ENCODE assay signal across 34 mouse cellular contexts in the genomic region with DNA sequence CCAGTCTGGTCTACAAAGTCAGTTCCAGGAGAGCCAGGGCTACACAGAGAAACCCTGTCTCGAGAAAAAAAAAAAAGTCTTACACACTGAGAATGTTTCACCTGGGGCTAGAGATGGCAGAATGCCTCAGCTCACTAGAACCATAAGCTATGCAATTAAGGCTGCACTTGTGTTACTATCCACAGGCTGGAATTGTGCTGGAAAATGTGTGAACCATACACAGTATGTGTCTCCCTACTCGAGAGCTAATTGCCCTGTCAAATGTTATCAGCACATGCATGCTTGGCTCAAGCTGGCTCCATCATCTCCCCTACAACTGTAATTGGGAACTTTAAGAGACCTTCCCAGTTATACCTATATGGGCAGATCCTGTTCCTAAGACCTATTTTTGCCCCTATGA. TPM values are rescaled to one million over a fixed set of nuclear protein-coding genes. Genes with fewer than 3 reads are reported as not detected.
DNase-seq lines count a peak whose midpoint lies in the region; ATAC-seq and TF ChIP-seq lines count a peak whose summit lies in the region.
"Had no signal": no experiment of that assay in that cellular context is flagged by ENCODE, and none has a peak within 500 bp of the region (broad histone marks: within the 10 kb centered on the region; RNA-seq: fewer than 3 reads in every experiment).

No protein-coding gene starts in this region.

- no peak for TF ChIP-seq POLR2A in brain, embryonic 14.5 days (IDR thresholded peaks at IDR 0.05; ENCODE audit: borderline replicate concordance, extremely low read depth, insufficient read depth, insufficient read length, poor library complexity, severe bottlenecking)

- H3K27me3 ChIP-seq in hindbrain, postnatal 0 days (ENCODE audit: insufficient read depth, low read length) = no peaks in the 10 kb centered on the region
- 0 out of 2 replicates have a peak, but pooled peaks cover 9% of the 10 kb centered on the region for H3K27me3 ChIP-seq in hindbrain, embryonic 14.5 days (ENCODE audit: control insufficient read depth, insufficient read depth, low read length)

- 68% methylated on average over 2 of the region's 2 CpGs for WGBS in hindbrain, postnatal 0 days
- 80% methylated on average over 2 of the region's 2 CpGs for WGBS in hindbrain, embryonic 14.5 days

- no peaks in the 10 kb centered on the region for H3K36me3 ChIP-seq in hindbrain, postnatal 0 days (ENCODE audit: insufficient read depth, low read length)
- no peaks in the 10 kb centered on the region for H3K36me3 ChIP-seq in hindbrain, embryonic 14.5 days (replicated peaks; ENCODE audit: control insufficient read depth, insufficient read depth)
- H3K36me3 ChIP-seq: embryonic facial prominence, embryonic 10.5 days; embryonic facial prominence, embryonic 13.5 days; forebrain, embryonic 12.5 days had no signal

- H3K9ac ChIP-seq in hindbrain, postnatal 0 days (replicated peaks; ENCODE audit: low read length) = no peak overlapping the region
- no peak overlapping the region for H3K9ac ChIP-seq in hindbrain, embryonic 14.5 days
- H3K9ac ChIP-seq: embryonic facial prominence, embryonic 13.5 days; forebrain, embryonic 12.5 days; forebrain, postnatal 0 days; hindbrain, embryonic 12.5 days had no signal

- H3K9me3 ChIP-seq in hindbrain, postnatal 0 days (ENCODE audit: low read length) = no peaks in the 10 kb centered on the region
- no peaks in the 10 kb centered on the region for H3K9me3 ChIP-seq in hindbrain, embryonic 14.5 days (ENCODE audit: control insufficient read depth, low read length)
- H3K9me3 ChIP-seq: embryonic facial prominence, embryonic 10.5 days; embryonic facial prominence, embryonic 13.5 days; forebrain, embryonic 12.5 days; hindbrain, embryonic 12.5 days had no signal

- no peak for TF ChIP-seq CTCF in hindbrain, postnatal 0 days (IDR thresholded peaks at IDR 0.05; ENCODE audit: low read depth)
- no peak for TF ChIP-seq CTCF in brain, embryonic 14.5 days (IDR thresholded peaks at IDR 0.05; ENCODE audit: borderline replicate concordance, extremely low read depth, insufficient read depth, insufficient read length)

- no peak overlapping the region for H3K4me2 ChIP-seq in hindbrain, postnatal 0 days (ENCODE audit: low read depth, low read length)
- no peak overlapping the region for H3K4me2 ChIP-seq in hindbrain, embryonic 14.5 days (replicated peaks)
- H3K4me2 ChIP-seq: embryonic facial prominence, embryonic 13.5 days; forebrain, embryonic 12.5 days; heart, embryonic 11.5 days; hindbrain, embryonic 12.5 days had no signal

- no peak overlapping the region for H3K4me3 ChIP-seq in hindbrain, postnatal 0 days (ENCODE audit: low read length)
- H3K4me3 ChIP-seq in hindbrain, embryonic 14.5 days (replicated peaks; ENCODE audit: low read length) = no peak overlapping the region
- H3K4me3 ChIP-seq: embryonic facial prominence, embryonic 10.5 days; embryonic facial prominence, embryonic 13.5 days; erythroblast, embryonic 14.5 days; forebrain, embryonic 12.5 days; heart, adult 2 months; hindbrain, embryonic 12.5 days had no signal

- no peak overlapping the region for H3K27ac ChIP-seq in hindbrain, postnatal 0 days
- H3K27ac ChIP-seq in hindbrain, embryonic 14.5 days = no peak overlapping the region
- H3K27ac ChIP-seq: embryonic facial prominence, embryonic 10.5 days; embryonic facial prominence, embryonic 13.5 days; forebrain, embryonic 12.5 days; heart, adult 2 months; hindbrain, embryonic 12.5 days had no signal

- H3K4me1 ChIP-seq in hindbrain, postnatal 0 days (ENCODE audit: insufficient read depth, low read length) = peaks cover 19% of the 10 kb centered on the region
- H3K4me1 ChIP-seq in hindbrain, embryonic 14.5 days (replicated peaks; ENCODE audit: control insufficient read depth, insufficient read depth, low read length) = peaks cover 22% of the 10 kb centered on the region

- peak; percentile 52 to 61 for DNase-seq in cerebellum, postnatal 10 days
- no peak for DNase-seq in cerebellum, adult 18-20 months
- peak; percentile 51 for DNase-seq in hindbrain, postnatal 0 days (ENCODE audit: low spot score)
- DNase-seq in hindbrain, embryonic 14.5 days (ENCODE audit: low spot score) = no peak
- DNase-seq in brain, embryonic 14.5 days (ENCODE audit: low read depth) = peak; percentile 56
- DNase-seq in retina, embryonic 14.5 days (ENCODE audit: low spot score) = peak; percentile 59
- DNase-seq in ovary, postnatal 36 days (ENCODE audit: low spot score) = no peak
- DNase-seq: adrenal gland, adult 2 months; adrenal gland, postnatal 14 days; cerebellum, adult 11-12 months; cerebellum, postnatal 36 days; embryo, embryonic 11 days; forebrain, postnatal 0 days; gastrocnemius, postnatal 10 days; gastrocnemius, postnatal 36 days; heart, adult 2 months; kidney, adult 18-20 months had no signal

- no peak for ATAC-seq in hindbrain, postnatal 0 days
- no peak for ATAC-seq in hindbrain, embryonic 14.5 days (ENCODE audit: low FRiP score)
- ATAC-seq: CD4-positive, CD25-positive, alpha-beta regulatory T cell, adult 4 months; forebrain, postnatal 0 days; hindbrain, embryonic 16.5 days; inflammation-experienced regulatory T-cells, adult 6 months; intestine, embryonic 16.5 days had no signal

RNA-seq across cellular contexts. Expression of gene Actl10, which starts 0.6 kb away (rescaled TPM):
- 0.52 TPM in 1 of 2 replicates, not detected in the other for total RNA-seq in hindbrain, postnatal 0 days (2014; rRNA removed)
- polyA plus RNA-seq in hindbrain, postnatal 0 days (2015; fragmentation: Nextera tagmentation; extraction: Ambion mirVana) = 0.23 TPM in 1 of 2 replicates, not detected in the other
- 0.12 and 0.22 TPM in 2 replicates for polyA plus RNA-seq in hindbrain, embryonic 14.5 days (2014; fragmentation: Nextera tagmentation; extraction: Ambion mirVana)
- polyA plus RNA-seq in brain, embryonic 14.5 days (2012; rRNA removed) = 0.08 TPM in 1 of 2 replicates, not detected in the other
- total RNA-seq: adrenal gland, adult 2 months; adrenal gland, postnatal 14 days; gastrocnemius, postnatal 10 days; gastrocnemius, postnatal 36 days; granulocyte monocyte progenitor cell, adult 5-6 weeks; heart, adult 2 months; heart, postnatal 25 days; hematopoietic stem cell, adult 5-6 weeks had no signal
- polyA plus RNA-seq: adrenal gland, adult 2 months; CD4-positive, CD25-positive, alpha-beta regulatory T cell, adult 4 months; cortical plate, adult 2 months; frontal cortex, adult 2 months; heart, adult 2 months; heart, embryonic 11.5 days; heart, embryonic 14.5 days; heart, postnatal 0 days; inflammation-experienced regulatory T-cells, adult 6 months; intestine, embryonic 16.5 days had no signal

RNA-seq across cellular contexts. Expression of gene 1700003F12Rik, which starts 4.1 kb away (rescaled TPM):
- total RNA-seq in hindbrain, postnatal 0 days (2014; rRNA removed) = 0.90 and 1.9 TPM in 2 replicates
- 3.9 and 4.0 TPM in 2 replicates for polyA plus RNA-seq in hindbrain, postnatal 0 days (2015; fragmentation: Nextera tagmentation; extraction: Ambion mirVana)
- polyA plus RNA-seq in hindbrain, embryonic 14.5 days (2014; fragmentation: Nextera tagmentation; extraction: Ambion mirVana) = 1.5 and 1.6 TPM in 2 replicates
- 0.40 and 0.66 TPM in 2 replicates for polyA plus RNA-seq in brain, embryonic 14.5 days (2012; rRNA removed)
- total RNA-seq: adrenal gland, adult 2 months; adrenal gland, postnatal 14 days; gastrocnemius, postnatal 36 days; granulocyte monocyte progenitor cell, adult 5-6 weeks; heart, adult 2 months; heart, postnatal 25 days; hematopoietic stem cell, adult 5-6 weeks had no signal
- polyA plus RNA-seq: CD4-positive, CD25-positive, alpha-beta regulatory T cell, adult 4 months; erythroblast, embryonic 14.5 days; inflammation-experienced regulatory T-cells, adult 6 months had no signal

RNA-seq across cellular contexts. Expression of gene Necab3, which starts 7.8 kb away (rescaled TPM):
- 35.1 and 52.2 TPM in 2 replicates for total RNA-seq in hindbrain, postnatal 0 days (2014; rRNA removed)
- 22.9 and 27.0 TPM in 2 replicates for polyA plus RNA-seq in hindbrain, postnatal 0 days (2015; fragmentation: Nextera tagmentation; extraction: Ambion mirVana)
- 13.6 and 15.2 TPM in 2 replicates for polyA plus RNA-seq in hindbrain, embryonic 14.5 days (2014; fragmentation: Nextera tagmentation; extraction: Ambion mirVana)
- polyA plus RNA-seq in brain, embryonic 14.5 days (2012; rRNA removed) = 11.6 and 22.0 TPM in 2 replicates

RNA-seq across cellular contexts. Expression of gene E2f1, which starts 18.8 kb away (rescaled TPM):
- 6.3 and 6.7 TPM in 2 replicates for total RNA-seq in hindbrain, postnatal 0 days (2014; rRNA removed)
- 8.4 and 8.7 TPM in 2 replicates for polyA plus RNA-seq in hindbrain, postnatal 0 days (2015; fragmentation: Nextera tagmentation; extraction: Ambion mirVana)
- 2.2 and 2.4 TPM in 2 replicates for polyA plus RNA-seq in hindbrain, embryonic 14.5 days (2014; fragmentation: Nextera tagmentation; extraction: Ambion mirVana)
- 15.0 and 19.5 TPM in 2 replicates for polyA plus RNA-seq in brain, embryonic 14.5 days (2012; rRNA removed)

RNA-seq across cellular contexts. Expression of gene Pxmp4, which starts 52.6 kb away (rescaled TPM):
- 24.8 and 31.1 TPM in 2 replicates for total RNA-seq in hindbrain, postnatal 0 days (2014; rRNA removed)
- 21.9 and 24.1 TPM in 2 replicates for polyA plus RNA-seq in hindbrain, postnatal 0 days (2015; fragmentation: Nextera tagmentation; extraction: Ambion mirVana)
- 17.3 and 18.5 TPM in 2 replicates for polyA plus RNA-seq in hindbrain, embryonic 14.5 days (2014; fragmentation: Nextera tagmentation; extraction: Ambion mirVana)
- polyA plus RNA-seq in brain, embryonic 14.5 days (2012; rRNA removed) = 11.4 and 12.5 TPM in 2 replicates

Comparison
In these comparisons a context has a peak if more than half of its experiments do, and no peak if none do; other contexts are left out.
1. DNase-seq: peak in cerebellum, postnatal 10 days (2 of 2), hindbrain, postnatal 0 days (single experiment), brain, embryonic 14.5 days (single experiment) and retina, embryonic 14.5 days (single experiment); none in cerebellum, adult 18-20 months (0 of 2), hindbrain, embryonic 14.5 days (single experiment) and ovary, postnatal 36 days (single experiment).